Mouse (Mus musculus): ENCODE data around the gene Ly86.

The Ly86 gene

GRCm38 (mm10) chr13:37344909-37345772 lies at the start of gene Ly86:
Gene Ly86 (plus strand): TSS chr13:37345208.
- DNase-seq: no peak

- DNase-seq: no peak
Measured at GRCm38 (mm10) chr13:37297886-37298285, 47.1 kb upstream of the Ly86 start.

GRCm38 (mm10) chr13:37298856-37299255 lies 46.2 kb upstream of the Ly86 start:
- no peak for DNase-seq

DNA sequence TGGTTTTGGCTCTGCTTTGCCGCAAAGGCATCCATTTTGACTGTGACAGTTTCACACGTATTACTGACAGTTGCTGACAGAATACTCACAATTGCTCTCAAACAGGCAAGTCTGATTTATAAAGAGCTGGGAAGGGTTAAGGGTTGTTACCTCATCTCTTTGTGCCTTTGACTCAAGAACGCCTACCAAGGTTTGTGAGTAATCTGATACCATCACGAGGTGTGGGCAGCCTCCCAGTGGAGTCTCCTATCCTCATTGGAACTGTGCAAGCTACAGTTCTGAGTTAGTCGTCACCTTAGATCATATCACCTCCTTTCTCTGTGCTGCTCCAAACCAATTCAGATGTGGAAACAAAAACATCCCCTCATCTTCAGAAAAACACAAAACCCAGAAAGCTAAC lies 42.1 kb upstream of the Ly86 start:
- no peak for DNase-seq

GRCm38 (mm10) chr13:37308006-37308405 lies 37.0 kb upstream of the Ly86 start:
- peak; percentile 33 for DNase-seq

DNA sequence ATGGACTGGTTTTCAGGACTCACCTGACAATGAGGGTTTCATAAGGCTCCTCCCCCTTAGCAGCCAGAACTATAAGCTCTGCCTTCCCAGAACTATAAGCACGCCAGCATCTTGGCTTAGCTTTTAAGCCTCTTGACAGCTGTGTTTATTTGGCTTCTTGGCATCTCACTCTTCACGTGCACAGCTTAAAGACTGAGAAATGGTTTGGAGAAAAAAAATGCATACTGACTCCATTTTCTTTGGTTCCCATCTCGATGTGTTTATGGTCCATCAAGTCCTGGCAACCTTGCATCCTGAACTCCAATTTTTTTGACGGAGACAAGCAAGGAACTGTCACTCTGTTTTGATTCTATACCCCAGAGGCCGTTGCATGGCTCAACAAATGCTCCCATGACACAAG lies 35.7 kb upstream of the Ly86 start:
- no peak for DNase-seq

DNA sequence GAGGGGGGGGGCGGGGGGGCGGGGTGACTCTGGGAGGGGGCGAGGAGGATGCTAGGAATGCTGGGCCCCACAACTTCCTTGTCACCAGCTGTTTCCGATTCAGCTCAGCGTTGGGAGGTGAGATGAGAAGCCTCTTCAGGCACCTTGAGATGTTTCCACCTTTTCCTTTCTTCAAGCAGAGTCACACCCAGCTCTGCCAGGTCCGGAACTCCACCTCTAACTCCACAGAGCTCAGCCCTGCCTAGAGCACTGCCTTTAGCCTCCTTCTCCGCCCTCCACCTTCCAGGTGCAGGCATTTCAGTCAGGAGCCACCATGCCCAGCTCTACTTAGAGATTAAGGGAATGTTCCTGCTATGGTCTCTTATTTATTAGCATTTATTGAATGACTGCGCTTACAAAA lies 34.7 kb upstream of the Ly86 start:
- DNase-seq: peak; percentile 60

DNA sequence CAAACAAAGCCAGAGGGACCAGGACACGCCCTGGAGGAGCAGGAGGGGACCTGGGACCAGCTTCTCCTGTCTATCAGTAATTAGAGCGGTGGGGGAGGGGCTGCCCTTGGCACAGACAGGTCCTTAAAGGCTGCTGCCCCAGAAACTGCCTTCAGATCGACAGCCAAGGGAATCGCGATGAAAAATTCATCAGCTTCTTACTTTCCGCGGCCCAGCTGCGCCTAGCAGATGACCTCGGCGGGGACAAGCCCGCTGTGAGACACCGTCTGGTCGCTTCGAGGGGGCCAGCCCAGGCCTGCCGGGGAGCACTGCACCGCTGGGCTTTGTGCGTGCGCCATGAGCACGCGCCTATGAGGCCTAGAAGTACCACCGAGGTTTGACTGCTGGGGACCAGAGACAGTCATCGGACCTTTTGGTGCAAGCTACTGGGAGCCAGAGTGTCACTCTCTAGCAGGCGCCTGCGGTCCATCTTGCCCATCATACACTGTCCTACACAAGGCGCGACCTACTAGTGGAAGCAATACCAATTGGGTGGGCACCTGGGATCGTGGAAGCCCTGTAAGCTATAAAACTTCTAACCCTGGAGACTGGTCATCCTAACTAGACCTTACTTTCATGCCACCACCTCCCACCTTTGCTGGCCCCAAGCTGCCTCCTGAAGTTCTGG lies 33.3 kb upstream of the Ly86 start:
- peak; percentile 39 for DNase-seq

- DNase-seq: peak; percentile 94
Measured at GRCm38 (mm10) chr13:37312222-37312928, 32.6 kb upstream of the Ly86 start.

- DNase-seq: no peak
Measured at GRCm38 (mm10) chr13:37312951-37313350, 32.1 kb upstream of the Ly86 start.

DNA sequence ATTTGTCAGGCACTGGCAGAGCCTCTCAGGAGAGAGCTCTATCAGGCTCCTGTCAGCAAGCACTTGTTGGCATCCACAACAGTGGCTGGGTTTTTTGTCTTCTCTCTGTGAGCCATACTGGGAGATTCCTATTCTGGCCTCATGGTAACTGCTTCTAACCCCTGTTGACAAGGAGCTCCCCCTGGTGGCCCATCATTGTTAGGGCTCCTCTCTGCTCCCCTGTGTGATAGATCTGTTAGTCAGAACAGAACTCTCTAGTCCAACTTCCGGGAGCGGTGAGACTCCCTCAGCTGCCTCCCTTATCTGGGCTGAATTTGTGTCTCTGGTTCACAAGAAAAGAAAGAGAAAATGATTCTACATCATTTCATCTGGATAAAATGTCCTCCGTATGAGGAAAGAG lies 19.5 kb upstream of the Ly86 start:
- DNase-seq: peak; percentile 87

GRCm38 (mm10) chr13:37329747-37330146 lies 15.3 kb upstream of the Ly86 start:
- DNase-seq: no peak

DNA sequence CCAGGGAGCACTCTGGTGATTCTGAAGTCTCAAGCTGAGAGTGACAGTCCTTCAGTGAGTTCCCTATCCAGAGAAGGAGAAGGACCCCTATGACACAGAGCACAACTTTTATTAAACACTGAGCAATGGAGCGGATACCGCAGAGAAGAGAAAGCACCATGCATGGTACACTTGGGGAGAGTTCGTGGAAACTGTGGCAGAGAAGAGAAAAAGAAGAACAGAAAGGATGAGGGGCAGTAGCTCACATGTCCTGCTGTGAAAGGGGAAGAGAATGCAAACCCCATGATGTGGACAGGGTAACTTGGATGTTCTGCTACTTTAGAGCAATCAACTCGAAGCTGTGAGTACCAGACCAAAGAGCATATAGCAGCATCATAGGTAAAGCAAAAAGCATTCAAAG lies 14.0 kb upstream of the Ly86 start:
- DNase-seq: no peak

- no peak for DNase-seq
Measured at GRCm38 (mm10) chr13:37332779-37333543, 12.0 kb upstream of the Ly86 start.

- no peak for DNase-seq
Measured at GRCm38 (mm10) chr13:37333544-37333870, 11.5 kb upstream of the Ly86 start.

GRCm38 (mm10) chr13:37337269-37337668 lies 7.7 kb upstream of the Ly86 start:
- no peak for DNase-seq

GRCm38 (mm10) chr13:37337871-37338270 lies 7.1 kb upstream of the Ly86 start:
- no peak for DNase-seq

DNA sequence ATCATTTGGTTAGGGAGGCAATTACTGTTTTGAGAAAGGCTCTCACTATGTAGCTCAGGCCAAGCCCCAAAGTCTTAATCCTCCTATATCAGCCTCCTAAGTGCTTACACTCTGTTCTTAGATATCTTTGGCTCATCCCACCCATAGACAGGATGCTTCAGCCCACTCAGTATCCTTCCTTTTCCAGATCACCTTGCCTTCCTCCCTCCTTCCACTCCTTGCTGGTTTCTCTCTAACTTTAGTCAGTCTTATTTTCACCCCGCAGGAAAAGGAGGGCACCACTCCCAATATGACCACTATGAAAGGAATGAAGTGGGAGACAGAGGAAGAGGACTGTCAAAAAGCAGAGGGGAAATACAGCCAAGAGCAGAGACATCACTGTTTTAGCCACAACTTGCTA lies 2.2 kb upstream of the Ly86 start:
- no peak for DNase-seq

DNA sequence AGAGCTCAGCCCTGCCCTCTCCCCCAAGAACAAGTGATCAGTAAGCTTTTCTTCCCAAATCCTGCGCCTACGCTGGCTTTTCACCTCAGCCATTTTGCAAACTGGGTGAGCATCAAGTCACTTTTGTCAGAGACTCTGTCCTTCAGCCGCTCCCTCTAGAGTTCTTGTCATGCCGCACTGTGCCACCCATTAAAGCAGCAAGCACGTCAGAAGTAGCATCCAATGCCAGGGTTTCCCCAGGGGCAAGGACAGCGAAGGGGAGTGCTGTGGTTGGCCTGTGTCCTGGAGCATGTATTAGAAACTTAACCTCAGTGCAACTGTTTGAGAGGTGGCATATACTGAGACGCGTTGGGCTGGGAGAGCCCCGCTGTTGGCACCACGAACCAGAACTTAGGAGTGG lies 815 bp downstream of the Ly86 start:
- DNase-seq: no peak

DNA sequence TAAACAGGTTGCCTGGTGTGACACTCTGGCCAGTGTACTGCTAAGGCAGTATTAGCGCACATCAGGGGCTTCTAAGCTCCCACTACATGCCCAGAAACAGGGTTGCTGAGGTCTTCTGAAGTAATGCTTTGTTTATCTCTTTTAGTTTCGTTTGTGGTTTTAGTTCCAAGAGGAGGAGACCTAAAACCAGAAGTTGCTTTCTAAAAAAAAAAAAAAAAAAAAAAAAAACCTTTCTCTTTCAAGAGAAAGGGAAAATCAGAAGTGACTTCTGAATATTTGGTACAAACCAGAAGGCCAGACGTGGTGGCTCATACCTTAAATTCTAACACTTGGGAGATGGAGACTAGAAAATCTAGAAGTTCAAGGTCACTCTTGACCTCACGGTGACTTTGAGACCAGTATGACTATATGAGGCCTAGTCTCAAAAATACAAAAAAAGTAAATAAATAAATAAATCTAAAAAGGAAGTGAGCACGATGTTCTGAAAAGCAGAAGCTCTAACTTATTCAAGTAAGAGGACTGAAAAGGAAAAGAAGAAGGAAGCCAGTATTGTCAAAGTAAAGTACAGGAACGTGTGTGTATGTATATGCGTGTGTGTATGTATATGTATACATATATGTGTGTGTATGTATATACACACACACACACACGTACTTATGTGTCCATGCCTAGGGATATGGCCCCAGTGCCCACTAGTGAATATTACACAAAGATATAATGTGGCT lies 3.0 kb downstream of the Ly86 start:
- no peak for DNase-seq

GRCm38 (mm10) chr13:37349051-37349450 lies 4.0 kb downstream of the Ly86 start:
- no peak for DNase-seq

DNA sequence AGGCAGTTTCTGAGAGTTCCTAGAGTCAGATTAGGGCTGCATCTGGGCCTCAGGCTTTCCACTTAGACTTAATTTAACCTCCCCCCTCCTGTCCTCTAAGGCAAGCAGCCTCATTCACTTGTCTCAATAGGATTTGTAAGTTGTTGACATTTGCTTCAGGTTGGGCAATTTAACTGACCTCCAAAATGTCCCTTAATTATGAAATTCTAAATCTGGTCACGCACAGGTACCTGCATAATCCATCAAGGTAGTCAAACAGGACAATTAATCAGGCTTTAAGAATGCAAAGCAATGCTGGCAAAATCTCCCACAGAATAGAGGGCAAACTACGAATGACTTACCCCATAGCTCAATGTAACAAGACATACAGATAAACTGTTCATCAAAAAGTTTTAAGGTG lies 8.0 kb downstream of the Ly86 start:
- DNase-seq: no peak

Data from thymus, postnatal 14 days (tissue).